Mouse (Mus musculus): ENCODE measurements around the gene Oas1d. TPM values are rescaled to one million over a fixed set of nuclear protein-coding genes. Genes with fewer than 3 reads are reported as not detected.
"Not testable (repeated sequence)": the region's sequence is repeated elsewhere in the genome, so short reads cannot be mapped to it uniquely, and the experiment has no call there.

The Oas1d gene
- polyA plus RNA-seq, 1 experiment from 2014 or later, result not detected

DNA sequence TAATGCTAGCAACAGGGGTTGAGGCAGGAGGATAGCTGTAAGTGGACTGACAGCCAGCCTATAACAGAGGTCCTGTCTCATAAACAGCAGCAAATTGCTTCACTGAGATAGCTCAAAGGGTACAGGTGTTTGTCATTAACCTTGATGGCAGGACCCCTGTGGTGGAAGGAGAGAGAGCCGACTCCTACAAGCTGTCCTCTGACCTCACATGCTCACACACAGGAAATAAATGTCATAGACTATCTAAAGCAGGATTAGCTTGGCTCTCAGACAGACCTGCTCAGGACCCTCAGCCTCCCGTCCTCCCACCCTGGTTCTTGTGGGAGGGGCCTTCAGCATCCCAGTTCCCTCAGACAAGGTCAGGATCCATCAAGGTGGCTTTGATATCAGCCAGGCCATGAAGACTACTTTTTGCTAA is 22.1 kb upstream of the Oas1d start:
- Histone ChIP-seq H3K9me3 (ENCODE audit: control insufficient read depth, low read length) (no peaks in the 10 kb centered on the region), H3K4me3 (ENCODE audit: control insufficient read depth in 1 of 2, insufficient read depth in 1 of 2, low read depth in 1 of 2, low read length in 2 of 2) (no peak overlapping the region), H3K36me3 (ENCODE audit: control insufficient read depth, insufficient read depth, low read length) (no peaks in the 10 kb centered on the region), H3K27ac (replicated peaks in 1 of 2; ENCODE audit: control insufficient read depth in 1 of 2, insufficient read depth in 1 of 2, low read depth in 2 of 2, low read length in 2 of 2) (no peak overlapping the region), H3K9ac (ENCODE audit: low read length) (no peak overlapping the region), H3K27me3 (ENCODE audit: control insufficient read depth, insufficient read depth, low read length) (no peaks in the 10 kb centered on the region), H3K4me2 (ENCODE audit: low read length) (no peak overlapping the region), H3K4me1 (ENCODE audit: control insufficient read depth in 2 of 2, insufficient read depth in 2 of 2, low read length in 2 of 2) (no peaks in the 10 kb centered on the region)
- 54% methylated on average over 2 of the region's 2 CpGs for WGBS
- ATAC-seq (ENCODE audit: insufficient number of reproducible peaks, insufficient read depth, low FRiP score, low read depth), result no peak

DNA sequence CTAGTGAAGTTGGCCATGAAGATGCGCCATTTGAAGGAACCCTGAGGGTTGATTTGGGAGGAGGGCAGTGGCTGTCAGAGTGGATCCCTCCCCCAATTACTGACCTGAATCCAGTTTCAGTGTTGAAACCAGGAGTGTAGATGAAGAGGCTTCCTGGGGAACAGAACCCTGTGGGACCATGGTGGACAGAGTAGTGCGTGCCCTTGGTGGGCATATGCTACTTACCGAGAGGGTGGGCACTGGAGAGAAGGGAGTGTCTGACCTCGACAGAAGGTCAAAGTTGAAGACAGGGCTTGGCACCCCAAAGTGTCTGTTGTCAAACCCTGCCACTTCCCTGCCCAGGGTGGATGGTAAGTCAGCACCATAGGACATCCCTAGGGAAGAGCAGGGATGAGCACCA is 20.5 kb upstream of the Oas1d start:
- not testable (repeated sequence) for H3K9ac ChIP-seq (ENCODE audit: low read length); H3K4me2 ChIP-seq (ENCODE audit: low read length); H3K9me3 ChIP-seq (ENCODE audit: control insufficient read depth, low read length); H3K27me3 ChIP-seq (ENCODE audit: control insufficient read depth, insufficient read depth, low read length); ATAC-seq (ENCODE audit: insufficient number of reproducible peaks, insufficient read depth, low FRiP score, low read depth); H3K4me1 ChIP-seq (ENCODE audit: control insufficient read depth in 2 of 2, insufficient read depth in 2 of 2, low read length in 2 of 2); H3K27ac ChIP-seq (replicated peaks in 1 of 2; ENCODE audit: control insufficient read depth in 1 of 2, insufficient read depth in 1 of 2, low read depth in 2 of 2, low read length in 2 of 2); H3K36me3 ChIP-seq (ENCODE audit: control insufficient read depth, insufficient read depth, low read length); H3K4me3 ChIP-seq (ENCODE audit: control insufficient read depth in 1 of 2, insufficient read depth in 1 of 2, low read depth in 1 of 2, low read length in 2 of 2)
- 82% methylated on average over 4 of the region's 4 CpGs for WGBS

DNA sequence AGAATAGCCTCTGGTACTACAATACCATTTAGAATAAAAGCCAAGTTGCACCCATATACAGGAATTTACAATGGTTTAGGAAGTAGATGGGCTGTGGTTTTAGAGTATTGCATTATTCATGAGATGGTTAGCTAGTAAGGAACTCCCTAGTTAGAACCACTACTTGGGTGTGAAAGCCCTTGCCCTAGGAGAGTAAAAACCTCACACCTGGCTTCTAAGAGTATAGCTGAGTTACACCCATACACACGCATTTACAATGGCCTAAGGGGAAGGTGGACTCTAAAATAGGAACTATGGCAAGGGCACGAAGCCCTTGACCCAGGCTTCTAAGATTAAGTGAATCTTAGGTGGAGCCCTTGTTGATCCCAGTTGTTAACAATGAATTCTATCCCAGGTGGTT is 19.6 kb upstream of the Oas1d start:
- not testable (repeated sequence) for H3K4me1 ChIP-seq (ENCODE audit: control insufficient read depth in 2 of 2, insufficient read depth in 2 of 2, low read length in 2 of 2); ATAC-seq (ENCODE audit: insufficient number of reproducible peaks, insufficient read depth, low FRiP score, low read depth); H3K4me2 ChIP-seq (ENCODE audit: low read length); H3K27ac ChIP-seq (replicated peaks in 1 of 2; ENCODE audit: control insufficient read depth in 1 of 2, insufficient read depth in 1 of 2, low read depth in 2 of 2, low read length in 2 of 2); H3K9me3 ChIP-seq (ENCODE audit: control insufficient read depth, low read length); H3K9ac ChIP-seq (ENCODE audit: low read length); H3K36me3 ChIP-seq (ENCODE audit: control insufficient read depth, insufficient read depth, low read length); H3K4me3 ChIP-seq (ENCODE audit: control insufficient read depth in 1 of 2, insufficient read depth in 1 of 2, low read depth in 1 of 2, low read length in 2 of 2); H3K27me3 ChIP-seq (ENCODE audit: control insufficient read depth, insufficient read depth, low read length)
- 62% methylated on average over 2 of the region's 2 CpGs for WGBS

- Histone ChIP-seq H3K4me2 (ENCODE audit: low read length) (no peak overlapping the region), H3K36me3 (ENCODE audit: control insufficient read depth, insufficient read depth, low read length) (no peaks in the 10 kb centered on the region), H3K9me3 (ENCODE audit: control insufficient read depth, low read length) (no peaks in the 10 kb centered on the region), H3K9ac (ENCODE audit: low read length) (no peak overlapping the region), H3K27ac (replicated peaks in 1 of 2; ENCODE audit: control insufficient read depth in 1 of 2, insufficient read depth in 1 of 2, low read depth in 2 of 2, low read length in 2 of 2) (no peak overlapping the region), H3K27me3 (ENCODE audit: control insufficient read depth, insufficient read depth, low read length) (no peaks in the 10 kb centered on the region), H3K4me1 (ENCODE audit: control insufficient read depth in 2 of 2, insufficient read depth in 2 of 2, low read length in 2 of 2) (no peaks in the 10 kb centered on the region), H3K4me3 (ENCODE audit: control insufficient read depth in 1 of 2, insufficient read depth in 1 of 2, low read depth in 1 of 2, low read length in 2 of 2) (no peak overlapping the region)
- WGBS, result 79% methylated on average over 11 of the region's 11 CpGs
- no peak for ATAC-seq (ENCODE audit: insufficient number of reproducible peaks, insufficient read depth, low FRiP score, low read depth)
Measured at GRCm38 (mm10) chr5:120895231-120895900, 19.0 kb upstream of the Oas1d start.

DNA sequence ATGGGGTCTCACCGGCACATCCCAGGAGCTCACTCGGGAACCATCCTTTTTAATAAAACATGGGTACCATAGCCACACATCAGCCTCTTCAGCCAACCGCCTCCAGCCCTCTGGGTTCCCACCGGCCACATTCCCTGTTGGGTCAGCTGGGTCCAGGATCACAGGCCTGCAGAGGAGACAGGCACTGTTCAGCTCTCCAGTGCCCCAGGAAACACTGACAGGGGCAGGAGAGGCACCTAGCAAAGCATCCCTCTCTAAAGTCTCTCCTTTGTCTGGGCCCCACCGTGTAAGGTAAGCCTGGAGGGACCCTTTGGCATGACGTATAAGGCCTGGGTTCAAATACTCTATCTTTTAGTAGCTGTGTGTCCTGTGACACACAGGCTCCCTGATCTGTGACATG is 16.0 kb upstream of the Oas1d start:
- no peaks in the 10 kb centered on the region for H3K27me3 ChIP-seq (ENCODE audit: control insufficient read depth, insufficient read depth, low read length)
- H3K27ac ChIP-seq (replicated peaks in 1 of 2; ENCODE audit: control insufficient read depth in 1 of 2, insufficient read depth in 1 of 2, low read depth in 2 of 2, low read length in 2 of 2), result no peak overlapping the region
- H3K4me1 ChIP-seq (ENCODE audit: control insufficient read depth in 2 of 2, insufficient read depth in 2 of 2, low read length in 2 of 2), result no peaks in the 10 kb centered on the region
- no peak overlapping the region for H3K4me3 ChIP-seq (ENCODE audit: control insufficient read depth in 1 of 2, insufficient read depth in 1 of 2, low read depth in 1 of 2, low read length in 2 of 2)
- no peak for ATAC-seq (ENCODE audit: insufficient number of reproducible peaks, insufficient read depth, low FRiP score, low read depth)
- H3K4me2 ChIP-seq (ENCODE audit: low read length), result no peak overlapping the region
- H3K9ac ChIP-seq (ENCODE audit: low read length), result no peak overlapping the region
- WGBS, result 80% methylated on average over 6 of the region's 6 CpGs
- H3K36me3 ChIP-seq (ENCODE audit: control insufficient read depth, insufficient read depth, low read length), result no peaks in the 10 kb centered on the region
- H3K9me3 ChIP-seq (ENCODE audit: control insufficient read depth, low read length), result no peaks in the 10 kb centered on the region

DNA sequence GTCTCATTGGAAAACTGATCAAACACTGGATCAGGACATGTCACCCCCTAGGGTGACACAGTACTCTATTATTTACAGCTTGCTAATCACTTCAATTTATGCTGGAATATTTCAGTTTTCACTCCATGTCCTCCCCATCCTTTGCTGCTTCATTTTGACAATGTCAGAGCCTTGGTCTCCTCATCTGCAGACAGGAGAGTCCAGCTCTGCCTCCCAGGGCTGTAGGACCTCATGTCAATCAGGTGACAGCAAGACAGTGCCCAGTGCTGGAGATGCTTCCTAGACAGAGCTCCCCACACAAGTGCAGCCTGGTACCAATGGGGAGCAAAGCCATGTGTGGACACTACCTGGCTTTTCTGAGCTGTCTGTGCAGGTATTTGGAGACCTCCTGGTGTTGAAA is 15.6 kb upstream of the Oas1d start:
- Histone ChIP-seq H3K4me1 (ENCODE audit: control insufficient read depth in 2 of 2, insufficient read depth in 2 of 2, low read length in 2 of 2) (no peaks in the 10 kb centered on the region), H3K27me3 (ENCODE audit: control insufficient read depth, insufficient read depth, low read length) (no peaks in the 10 kb centered on the region), H3K4me3 (ENCODE audit: control insufficient read depth in 1 of 2, insufficient read depth in 1 of 2, low read depth in 1 of 2, low read length in 2 of 2) (no peak overlapping the region), H3K27ac (replicated peaks in 1 of 2; ENCODE audit: control insufficient read depth in 1 of 2, insufficient read depth in 1 of 2, low read depth in 2 of 2, low read length in 2 of 2) (no peak overlapping the region), H3K4me2 (ENCODE audit: low read length) (no peak overlapping the region), H3K9me3 (ENCODE audit: control insufficient read depth, low read length) (no peaks in the 10 kb centered on the region), H3K9ac (ENCODE audit: low read length) (no peak overlapping the region), H3K36me3 (ENCODE audit: control insufficient read depth, insufficient read depth, low read length) (no peaks in the 10 kb centered on the region)
- no peak for ATAC-seq (ENCODE audit: insufficient number of reproducible peaks, insufficient read depth, low FRiP score, low read depth)

- H3K9ac ChIP-seq (ENCODE audit: low read length), result no peak overlapping the region
- no peak for ATAC-seq (ENCODE audit: insufficient number of reproducible peaks, insufficient read depth, low FRiP score, low read depth)
- 50% methylated on average over 1 of the region's 1 CpGs for WGBS
- H3K4me1 ChIP-seq (ENCODE audit: control insufficient read depth in 2 of 2, insufficient read depth in 2 of 2, low read length in 2 of 2), result no peaks in the 10 kb centered on the region
- no peaks in the 10 kb centered on the region for H3K27me3 ChIP-seq (ENCODE audit: control insufficient read depth, insufficient read depth, low read length)
- H3K4me2 ChIP-seq (ENCODE audit: low read length), result no peak overlapping the region
- H3K27ac ChIP-seq (replicated peaks in 1 of 2; ENCODE audit: control insufficient read depth in 1 of 2, insufficient read depth in 1 of 2, low read depth in 2 of 2, low read length in 2 of 2), result no peak overlapping the region
- no peaks in the 10 kb centered on the region for H3K36me3 ChIP-seq (ENCODE audit: control insufficient read depth, insufficient read depth, low read length)
- H3K9me3 ChIP-seq (ENCODE audit: control insufficient read depth, low read length), result no peaks in the 10 kb centered on the region
- H3K4me3 ChIP-seq (ENCODE audit: control insufficient read depth in 1 of 2, insufficient read depth in 1 of 2, low read depth in 1 of 2, low read length in 2 of 2), result no peak overlapping the region
Measured at GRCm38 (mm10) chr5:120900666-120901065, 13.7 kb upstream of the Oas1d start.

- 80% methylated on average over 5 of the region's 5 CpGs for WGBS
Measured at GRCm38 (mm10) chr5:120902056-120902455, 12.3 kb upstream of the Oas1d start.

More at GRCm38 (mm10) chr5:120902056-120902455, 12.3 kb upstream of the Oas1d start:
- H3K4me3 ChIP-seq (ENCODE audit: control insufficient read depth in 1 of 2, insufficient read depth in 1 of 2, low read depth in 1 of 2, low read length in 2 of 2), result no peak overlapping the region
- no peaks in the 10 kb centered on the region for H3K9me3 ChIP-seq (ENCODE audit: control insufficient read depth, low read length)
- H3K9ac ChIP-seq (ENCODE audit: low read length), result no peak overlapping the region
- no peak overlapping the region for H3K27ac ChIP-seq (replicated peaks in 1 of 2; ENCODE audit: control insufficient read depth in 1 of 2, insufficient read depth in 1 of 2, low read depth in 2 of 2, low read length in 2 of 2)
- no peak for ATAC-seq (ENCODE audit: insufficient number of reproducible peaks, insufficient read depth, low FRiP score, low read depth)
- H3K4me1 ChIP-seq (ENCODE audit: control insufficient read depth in 2 of 2, insufficient read depth in 2 of 2, low read length in 2 of 2), result no peaks in the 10 kb centered on the region
- no peaks in the 10 kb centered on the region for H3K36me3 ChIP-seq (ENCODE audit: control insufficient read depth, insufficient read depth, low read length)
- no peaks in the 10 kb centered on the region for H3K27me3 ChIP-seq (ENCODE audit: control insufficient read depth, insufficient read depth, low read length)
- no peak overlapping the region for H3K4me2 ChIP-seq (ENCODE audit: low read length)

Data from heart, embryonic 14.5 days (tissue).